Mouse (Mus musculus) brain, embryonic 14.5 days (tissue): ENCODE measurements at regions not wholly inside any gene's neighbourhood (a gene's known extent, or its start where the extent isn't known, plus 50 kb on each side); places are given as distances from the start of the nearest gene placed in this dataset.

ENCODE experiments used
- DNase-seq: peaks from one replicate; pipeline ENCODE4 v3.0.0-alpha.2; 2011; ENCODE audit warnings: low read depth
- CTCF ChIP-seq: fragments of 200-500 bp; IDR thresholded peaks from 2 replicates; pipeline ENCODE4 v1.5.1; 2012; ENCODE audit warnings: inconsistent platforms, mild to moderate bottlenecking, moderate library complexity, borderline replicate concordance; ENCODE audit not compliant: insufficient read depth, insufficient read length; ENCODE audit errors: extremely low read depth
- POLR2A ChIP-seq: fragments of 200-500 bp; IDR thresholded peaks from 2 replicates; pipeline ENCODE4 v1.6.1; 2012; ENCODE audit warnings: mild to moderate bottlenecking, inconsistent platforms, borderline replicate concordance; ENCODE audit not compliant: poor library complexity, insufficient read depth, insufficient read length, severe bottlenecking; ENCODE audit errors: extremely low read depth

GRCm38 (mm10) chr8:30797341-30797740 is 2631.2 kb upstream of the 5930422O12Rik start:
- TF ChIP-seq CTCF, result no peak
- no peak for TF ChIP-seq POLR2A
- peak; percentile 28 for DNase-seq

GRCm38 (mm10) chr8:30817028-30817427 is 2611.5 kb upstream of the 5930422O12Rik start:
- no peak for DNase-seq
- no peak for TF ChIP-seq CTCF
- no peak for TF ChIP-seq POLR2A

- TF ChIP-seq CTCF, result no peak
- DNase-seq, result peak; percentile 48
Measured at GRCm38 (mm10) chr8:30822835-30823587, 2605.5 kb upstream of the 5930422O12Rik start.

GRCm38 (mm10) chr8:30823588-30823938 is 2604.9 kb upstream of the 5930422O12Rik start:
- no peak for DNase-seq
- no peak for TF ChIP-seq CTCF
- TF ChIP-seq POLR2A, result no peak

GRCm38 (mm10) chr8:30826021-30826420 is 2602.5 kb upstream of the 5930422O12Rik start:
- TF ChIP-seq POLR2A, result no peak
- no peak for TF ChIP-seq CTCF
- DNase-seq, result no peak

- DNase-seq, result peak; percentile 77
- TF ChIP-seq CTCF (no peak), POLR2A (no peak)
Measured at GRCm38 (mm10) chr8:30838056-30838455, 2590.5 kb upstream of the 5930422O12Rik start.

GRCm38 (mm10) chr8:30840064-30840463 is 2588.4 kb upstream of the 5930422O12Rik start:
- TF ChIP-seq CTCF, result peak; percentile 83
- no peak for TF ChIP-seq POLR2A
- peak; percentile 75 for DNase-seq

- TF ChIP-seq CTCF (no peak), POLR2A (no peak)
Measured at GRCm38 (mm10) chr8:30863017-30863416, 2565.5 kb upstream of the 5930422O12Rik start.

GRCm38 (mm10) chr8:30906044-30906695 is 2522.3 kb upstream of the 5930422O12Rik start:
- no peak for DNase-seq
- no peak for TF ChIP-seq POLR2A
- no peak for TF ChIP-seq CTCF

More at GRCm38 (mm10) chr8:30863017-30863416, 2565.5 kb upstream of the 5930422O12Rik start:
- DNase-seq, result peak; percentile 67

- DNase-seq, result peak; percentile 74
- TF ChIP-seq CTCF (no peak), POLR2A (no peak)
Measured at GRCm38 (mm10) chr8:30913664-30914063, 2514.8 kb upstream of the 5930422O12Rik start.

GRCm38 (mm10) chr8:30915127-30915526 is 2513.4 kb upstream of the 5930422O12Rik start:
- TF ChIP-seq CTCF (no peak), POLR2A (no peak)
- DNase-seq, result peak; percentile 54

GRCm38 (mm10) chr8:30915601-30916171 is 2512.8 kb upstream of the 5930422O12Rik start:
- peak; percentile 90 for DNase-seq
- TF ChIP-seq CTCF (no peak), POLR2A (no peak; the same call in 1 of the 2 replicates)

GRCm38 (mm10) chr8:30916184-30916751 is 2512.2 kb upstream of the 5930422O12Rik start:
- peak; percentile 91 for DNase-seq
- TF ChIP-seq CTCF (no peak), POLR2A (no peak)

- no peak for TF ChIP-seq CTCF
- no peak for TF ChIP-seq POLR2A
- DNase-seq, result peak; percentile 79
Measured at GRCm38 (mm10) chr8:30921451-30921850, 2507.1 kb upstream of the 5930422O12Rik start.
